Mouse (Mus musculus) hindbrain, embryonic 11.5 days (tissue): ENCODE measurements at regions not wholly inside any gene's neighbourhood (a gene's known extent, or its start where the extent isn't known, plus 50 kb on each side); places are given as distances from the start of the nearest gene placed in this dataset.
"Not testable (repeated sequence)": the region's sequence is repeated elsewhere in the genome, so short reads cannot be mapped to it uniquely, and the experiment has no call there.

Experiments
- ATAC-seq: fragments of 200-750 bp; cut with Nextera tagmentation; 2 replicates; pipeline ENCODE4 v1.8.0; 2017; ENCODE audit warnings: mild to moderate bottlenecking, moderate TSS enrichment, moderate library complexity; ENCODE audit not compliant: low FRiP score
- DNase-seq: peaks from one replicate; pipeline ENCODE4 v3.0.0-alpha.2; 2015; ENCODE audit warnings: low spot score
- H3K27ac ChIP-seq: fragments of 300-500 bp; sonication (generic); 2 replicates; pipeline ENCODE4 v1.5.1; 2014; ENCODE audit warnings: mild to moderate bottlenecking, low read depth, low read length
- H3K27me3 ChIP-seq: fragments of 300-500 bp; sonication (generic); 2 replicates; pipeline ENCODE4 v1.6.1; 2014; ENCODE audit warnings: mild to moderate bottlenecking, low read length, moderate library complexity, mixed read lengths; ENCODE audit not compliant: control insufficient read depth, insufficient read depth
- H3K36me3 ChIP-seq: fragments of 300-500 bp; sonication (generic); 2 replicates; pipeline ENCODE4 v1.6.1; 2014; ENCODE audit warnings: mild to moderate bottlenecking, low read length, moderate library complexity, mixed read lengths; ENCODE audit not compliant: control insufficient read depth, insufficient read depth
- H3K4me1 ChIP-seq: fragments of 300-500 bp; sonication (generic); replicated peaks from 2 replicates; pipeline ENCODE4 v1.6.1; 2014; ENCODE audit warnings: low read length, mixed read lengths; ENCODE audit not compliant: control insufficient read depth, insufficient read depth
- H3K4me2 ChIP-seq: fragments of 300-500 bp; sonication (generic); replicated peaks from 2 replicates; pipeline ENCODE4 v1.6.1; 2014; ENCODE audit warnings: mild to moderate bottlenecking, low read depth, low read length
- H3K4me3 ChIP-seq: fragments of 300-500 bp; sonication (generic); 2 replicates; pipeline ENCODE4 v1.5.1; 2014; ENCODE audit warnings: low read depth, low read length
- H3K9ac ChIP-seq: fragments of 300-500 bp; sonication (generic); 2 replicates; pipeline ENCODE4 v1.6.1; 2014; ENCODE audit warnings: low read depth, low read length
- H3K9me3 ChIP-seq: fragments of 300-500 bp; sonication (generic); 2 replicates; pipeline ENCODE4 v1.6.1; 2016; ENCODE audit warnings: low read length; ENCODE audit not compliant: control insufficient read depth
- WGBS: fragments of 180-500 bp; shearing (Covaris S2); extraction: QIAGEN DNeasy Blood & Tissue Kit; methylation state at CpG from one replicate; pipeline ENCODE4 v1.1.7; 2014; 5-methylcytosine and 5-hydroxymethylcytosine counted together

- no peaks in the 10 kb centered on the region for H3K27me3 ChIP-seq
- H3K4me1 ChIP-seq: no peaks in the 10 kb centered on the region
- H3K9ac ChIP-seq: no peak overlapping the region
- H3K4me3 ChIP-seq: no peak overlapping the region
- no peak; the same call in 1 of the 2 replicates for ATAC-seq
- H3K36me3 ChIP-seq: no peaks in the 10 kb centered on the region
- H3K27ac ChIP-seq: no peak overlapping the region
- no peak overlapping the region for H3K4me2 ChIP-seq
- WGBS: 80% methylated on average over 8 of the region's 8 CpGs
- no peaks in the 10 kb centered on the region for H3K9me3 ChIP-seq
- peak; percentile 3 for DNase-seq
Measured at GRCm38 (mm10) chr5:79131443-79132308, 1723.8 kb upstream of the Igfbp7 start.

DNA sequence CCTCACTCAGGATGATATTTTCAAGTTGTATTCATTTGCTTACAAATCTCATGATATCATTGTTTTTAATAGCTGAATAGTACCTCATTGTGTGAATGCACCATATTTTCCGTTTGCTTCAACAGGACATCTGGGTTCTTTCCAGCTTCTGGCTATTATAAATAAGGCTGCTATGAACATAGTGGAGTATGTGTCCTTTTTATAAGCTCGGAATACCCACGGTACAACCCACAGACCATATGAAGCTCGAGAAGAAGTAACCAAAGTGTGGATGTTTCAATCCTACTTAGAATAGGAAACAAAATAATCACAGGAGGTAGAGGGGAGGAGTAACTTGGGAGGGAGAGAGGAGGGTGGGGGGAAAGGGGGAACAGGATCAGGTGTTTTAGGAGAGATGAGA lies 1675.3 kb upstream of the Igfbp7 start:
- H3K4me3 ChIP-seq: no peak overlapping the region
- H3K9ac ChIP-seq: no peak overlapping the region
- no peak overlapping the region for H3K27ac ChIP-seq
- no peaks in the 10 kb centered on the region for H3K27me3 ChIP-seq
- no peaks in the 10 kb centered on the region for H3K4me1 ChIP-seq
- no peak for DNase-seq
- ATAC-seq: no peak
- 88% methylated on average over 4 of the region's 4 CpGs for WGBS
- H3K4me2 ChIP-seq: no peak overlapping the region
- H3K36me3 ChIP-seq: no peaks in the 10 kb centered on the region
- no peaks in the 10 kb centered on the region for H3K9me3 ChIP-seq

- H3K4me1 ChIP-seq, H3K9ac ChIP-seq, DNase-seq, H3K9me3 ChIP-seq, ATAC-seq, H3K27me3 ChIP-seq, H3K4me3 ChIP-seq, H3K27ac ChIP-seq, H3K4me2 ChIP-seq, H3K36me3 ChIP-seq: not testable (repeated sequence)
- WGBS: 68% methylated on average over 2 of the region's 2 CpGs
Measured at GRCm38 (mm10) chr5:79059805-79060204, 1652.0 kb upstream of the Igfbp7 start.
